Mouse (Mus musculus) brain, adult 10 weeks (tissue): ENCODE data around the gene 9930111J21Rik2. TPM values are rescaled to one million over a fixed set of nuclear protein-coding genes. Genes with fewer than 3 reads are reported as not detected.

Experiments
- polyA plus RNA-seq: library from polyadenylated mRNA; stranded (reverse); fragments of 350-450 nt; fragmentation: Illumina TruSeq; extraction: RNeasy Lipid Tissue Mini Kit (QIAGEN cat#74804); gene quantifications from one replicate; pipeline ENCODE4 v1.2.3, GENCODE M21; 2015; ENCODE audit warnings: low read depth, low replicate concordance

The 9930111J21Rik2 gene
- 1.9 TPM for polyA plus RNA-seq

DNA sequence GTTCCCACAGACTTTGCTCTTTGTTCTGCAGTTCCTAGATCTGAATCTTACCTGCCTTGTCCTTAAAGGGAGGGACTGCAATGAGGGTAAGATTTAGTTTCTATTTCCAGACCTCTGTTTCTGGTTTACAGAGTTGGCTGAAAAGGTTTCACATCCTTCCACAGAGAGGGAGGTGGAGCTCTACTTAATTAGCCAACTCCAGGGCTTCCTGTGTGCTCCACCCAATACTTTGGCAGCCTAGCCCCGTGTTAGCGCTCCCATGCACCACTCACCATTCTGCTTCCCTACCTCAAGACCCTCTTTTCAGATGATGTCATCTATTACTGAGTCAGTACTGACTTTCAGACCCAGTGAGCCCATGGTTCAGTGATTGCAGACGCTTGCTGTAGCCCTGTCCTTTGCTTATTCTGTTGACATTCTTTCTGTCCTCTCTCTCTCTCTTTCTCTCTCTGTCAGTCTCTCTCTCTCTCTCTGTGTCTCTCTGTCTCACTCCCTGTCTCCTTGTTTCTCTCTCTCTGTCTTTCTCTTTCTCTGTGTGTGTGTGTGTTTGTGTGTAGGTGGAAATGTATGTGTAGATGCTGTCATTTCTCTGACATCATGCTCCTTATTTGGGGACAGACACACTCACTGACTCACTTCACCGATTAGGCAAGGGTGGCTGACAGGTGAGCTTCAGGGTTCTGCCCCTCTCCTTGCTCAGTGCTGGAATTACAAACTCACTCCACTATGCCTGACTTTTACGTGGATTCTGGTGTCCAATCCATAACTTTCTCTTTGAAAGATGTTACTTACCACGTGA, at the start of gene 9930111J21Rik2:
9930111J21Rik2 (minus strand) TSS at position 150 of the 799 bp plus-strand sequence.

DNA sequence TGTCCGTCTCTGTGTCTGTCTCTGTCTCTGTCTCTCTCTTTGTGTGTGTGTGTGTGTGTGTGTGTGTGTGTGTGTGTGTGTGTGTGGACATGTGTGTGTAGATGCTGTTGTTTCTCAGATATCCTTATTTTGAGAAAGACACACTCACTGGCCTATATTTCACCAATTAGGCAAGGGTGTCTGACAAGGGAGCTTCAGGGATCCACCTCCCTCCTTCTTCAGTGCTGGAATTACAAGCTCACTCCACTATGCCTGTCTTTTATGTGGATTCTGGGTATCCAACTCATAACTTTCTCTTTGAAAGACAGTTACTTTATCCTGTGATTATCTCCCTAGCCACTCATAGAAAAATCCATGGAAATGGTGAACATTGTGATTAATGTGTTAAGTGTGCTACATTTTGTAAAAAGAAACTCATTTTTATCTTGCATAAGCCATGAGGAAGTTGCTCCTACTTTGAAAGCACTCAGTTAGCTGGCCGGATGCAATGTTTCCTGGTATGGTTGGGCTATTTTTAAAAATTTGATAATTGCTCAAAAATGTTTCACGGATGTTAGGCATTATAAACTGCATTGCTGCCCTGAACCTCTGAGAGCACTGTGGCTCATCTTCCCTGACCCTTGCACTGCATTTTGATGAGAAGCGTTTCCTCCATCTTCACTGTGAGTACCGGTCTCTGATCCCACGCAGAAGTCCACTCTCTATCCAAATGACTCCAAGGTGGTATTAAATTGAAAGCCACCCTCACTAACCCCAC, 25.1 kb upstream of the 9930111J21Rik2 start, which contains the start of gene Ifi47:
Ifi47 (plus strand) TSS at position 587 of the 757 bp plus-strand sequence.

DNA sequence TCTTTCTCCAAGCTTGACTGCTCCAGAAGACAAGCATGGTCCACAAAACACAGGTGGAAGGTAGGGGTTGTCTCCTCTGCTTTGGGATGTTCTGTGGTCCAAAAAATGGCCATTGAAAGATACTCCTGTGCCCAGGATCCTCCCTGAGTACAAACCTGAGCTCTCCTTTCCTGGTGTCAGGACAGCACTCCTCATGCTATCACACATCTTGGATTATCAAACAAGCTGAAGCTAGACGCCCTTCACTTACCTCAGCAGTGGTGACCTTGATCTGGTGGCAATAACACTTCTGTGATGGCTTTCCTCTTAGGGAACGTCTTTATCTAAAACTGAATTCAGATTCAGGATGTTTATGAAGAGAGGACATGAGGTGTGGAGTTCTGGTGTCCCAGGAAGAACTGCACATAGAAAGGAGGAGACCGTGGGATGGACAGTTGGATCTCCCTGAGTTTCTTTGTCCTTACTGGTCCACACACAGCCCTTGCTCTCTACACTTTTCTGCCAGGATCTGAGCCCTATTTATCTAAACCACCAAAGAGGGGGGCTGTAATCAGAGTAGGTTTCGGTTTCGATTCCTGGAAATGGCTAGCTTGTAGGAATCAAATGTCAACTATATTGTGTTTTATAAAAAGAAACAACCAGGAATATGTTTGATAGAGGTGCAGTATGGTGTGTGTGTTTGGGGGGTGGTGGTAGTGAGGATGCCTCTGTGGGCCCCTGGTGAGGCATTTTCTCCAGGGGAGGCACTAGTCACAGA, 12.8 kb upstream of the 9930111J21Rik2 start, which contains the start of gene Tgtp2:
Tgtp2 (minus strand) TSS at position 494 of the 757 bp plus-strand sequence.

DNA sequence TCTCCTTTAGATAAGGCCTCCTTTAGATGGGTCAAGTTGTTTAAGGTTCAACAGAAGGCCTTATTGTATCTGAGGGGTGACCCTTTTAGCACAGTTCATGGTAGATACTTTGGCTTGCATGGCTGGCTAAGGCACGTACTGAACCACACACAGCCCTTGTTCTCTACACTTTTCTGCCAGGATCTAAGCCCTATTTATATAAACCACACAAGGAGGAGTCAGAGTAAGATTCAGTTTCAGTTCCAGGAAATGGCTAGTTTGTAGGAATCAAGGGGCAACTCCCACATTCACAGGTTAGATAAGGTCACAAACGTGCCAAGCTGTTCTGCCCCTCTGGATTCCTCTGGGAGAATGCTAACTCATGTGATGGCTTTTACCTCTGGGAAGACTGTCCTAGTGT, 57.0 kb downstream of the 9930111J21Rik2 start, which contains the start of gene Tgtp1:
Tgtp1 (minus strand) TSS at position 155 of the 400 bp plus-strand sequence.

DNA sequence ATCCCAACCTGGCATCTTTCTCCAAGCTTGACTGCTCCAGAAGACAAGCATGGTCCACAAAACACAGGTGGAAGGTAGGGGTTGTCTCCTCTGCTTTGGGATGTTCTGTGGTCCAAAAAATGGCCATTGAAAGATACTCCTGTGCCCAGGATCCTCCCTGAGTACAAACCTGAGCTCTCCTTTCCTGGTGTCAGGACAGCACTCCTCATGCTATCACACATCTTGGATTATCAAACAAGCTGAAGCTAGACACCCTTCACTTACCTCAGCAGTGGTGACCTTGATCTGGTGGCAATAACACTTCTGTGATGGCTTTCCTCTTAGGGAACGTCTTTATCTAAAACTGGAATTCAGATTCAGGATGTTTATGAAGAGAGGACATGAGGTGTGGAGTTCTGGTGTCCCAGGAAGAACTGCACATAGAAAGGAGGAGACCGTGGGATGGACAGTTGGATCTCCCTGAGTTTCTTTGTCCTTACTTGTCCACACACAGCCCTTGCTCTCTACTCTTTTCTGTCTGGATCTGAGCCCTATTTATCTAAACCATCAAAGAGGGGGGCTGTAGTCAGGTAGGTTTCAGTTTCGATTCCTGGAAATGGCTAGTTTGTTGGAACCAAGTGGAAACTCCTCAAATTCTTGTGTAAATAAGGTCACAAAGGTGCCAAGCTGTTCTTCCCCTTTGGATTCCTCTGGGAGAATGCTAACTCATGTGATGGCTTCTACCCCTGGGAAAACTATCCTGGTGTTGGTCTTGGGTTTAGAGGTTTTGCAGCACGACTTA, 59.1 kb downstream of the 9930111J21Rik2 start, which contains the start of gene Gm12185:
Gm12185 (minus strand) TSS at position 487 of the 781 bp plus-strand sequence.

DNA sequence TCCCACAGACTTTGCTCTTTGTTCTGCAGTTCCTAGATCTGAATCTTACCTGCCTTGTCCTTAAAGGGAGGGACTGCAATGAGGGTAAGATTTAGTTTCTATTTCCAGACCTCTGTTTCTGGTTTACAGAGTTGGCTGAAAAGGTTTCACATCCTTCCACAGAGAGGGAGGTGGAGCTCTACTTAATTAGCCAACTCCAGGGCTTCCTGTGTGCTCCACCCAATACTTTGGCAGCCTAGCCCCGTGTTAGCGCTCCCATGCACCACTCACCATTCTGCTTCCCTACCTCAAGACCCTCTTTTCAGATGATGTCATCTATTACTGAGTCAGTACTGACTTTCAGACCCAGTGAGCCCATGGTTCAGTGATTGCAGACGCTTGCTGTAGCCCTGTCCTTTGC, 71.8 kb downstream of the 9930111J21Rik2 start, which contains the start of gene 9930111J21Rik1:
9930111J21Rik1 (minus strand) TSS at position 148 of the 400 bp plus-strand sequence.

DNA sequence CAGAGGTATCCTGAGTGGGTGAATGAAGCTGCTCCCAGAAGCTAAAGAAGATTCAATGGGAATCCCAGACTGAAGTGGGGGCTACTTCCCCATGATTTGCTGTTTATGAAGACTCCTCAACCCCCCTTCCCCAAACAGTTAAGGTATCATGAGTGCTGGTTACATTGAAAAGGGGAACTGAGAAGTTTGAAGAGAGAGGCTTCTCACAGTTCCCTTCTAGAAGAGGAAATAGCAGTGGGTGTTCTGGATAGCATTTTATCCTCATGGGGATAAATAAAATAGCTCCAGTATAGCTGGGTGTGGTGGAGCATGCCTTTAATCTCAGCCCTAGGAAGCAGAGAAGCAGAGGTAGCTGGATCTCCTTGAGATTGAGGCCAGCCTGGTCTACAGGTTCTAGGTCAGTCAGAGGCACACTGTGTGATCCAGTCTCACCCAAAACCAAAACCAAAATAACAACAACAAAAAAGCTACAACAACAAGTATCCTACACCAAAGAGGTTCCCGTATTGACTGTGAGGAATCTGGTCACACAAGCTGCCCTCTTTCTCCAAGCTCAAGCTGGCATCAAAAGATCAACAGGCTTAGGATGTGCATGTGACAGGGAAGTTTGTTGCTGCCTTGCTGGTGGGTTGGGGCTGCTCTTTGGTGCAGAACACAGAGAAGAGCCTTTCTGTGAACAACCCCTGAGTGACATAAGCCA, 72.7 kb downstream of the 9930111J21Rik2 start, which contains the start of gene Olfr56:
Olfr56 (plus strand) TSS at position 650 of the 700 bp plus-strand sequence.

Other genes with a start within 250 kb of the 9930111J21Rik2 start
- 34.2 TPM for gene Trim41, start 233.9 kb downstream of the 9930111J21Rik2 start, polyA plus RNA-seq
- gene Trim7, start 225.1 kb downstream of the 9930111J21Rik2 start, polyA plus RNA-seq: 3.4 TPM
- gene Gm12184, start 224.6 kb downstream of the 9930111J21Rik2 start, polyA plus RNA-seq: 11.3 TPM
- 12.1 TPM for gene Irgm1, start 179.6 kb downstream of the 9930111J21Rik2 start, polyA plus RNA-seq
- gene Gm5431, start 149.0 kb downstream of the 9930111J21Rik2 start, polyA plus RNA-seq: not detected
- gene Psme2b, start 105.1 kb downstream of the 9930111J21Rik2 start, polyA plus RNA-seq: 1.7 TPM
- gene Olfr56, start 72.4 kb downstream of the 9930111J21Rik2 start, polyA plus RNA-seq: not detected
- 1.6 TPM for gene 9930111J21Rik1, start 71.8 kb downstream of the 9930111J21Rik2 start, polyA plus RNA-seq
- not detected for gene Gm12185, start 59.0 kb downstream of the 9930111J21Rik2 start, polyA plus RNA-seq
- 1.6 TPM for gene Tgtp1, start 57.1 kb downstream of the 9930111J21Rik2 start, polyA plus RNA-seq
- gene Tgtp2, start 13.0 kb upstream of the 9930111J21Rik2 start, polyA plus RNA-seq: 1.4 TPM
- gene Ifi47, start 25.3 kb upstream of the 9930111J21Rik2 start, polyA plus RNA-seq: 2.4 TPM
- not detected for gene Olfr1396, start 63.6 kb upstream of the 9930111J21Rik2 start, polyA plus RNA-seq
- gene Olfr1395, start 91.0 kb upstream of the 9930111J21Rik2 start, polyA plus RNA-seq: not detected
- not detected for gene Olfr1394, start 103.1 kb upstream of the 9930111J21Rik2 start, polyA plus RNA-seq
- gene Btnl9, start 135.9 kb upstream of the 9930111J21Rik2 start, polyA plus RNA-seq: 0.07 TPM
- 28.5 TPM for gene Zfp62, start 152.1 kb upstream of the 9930111J21Rik2 start, polyA plus RNA-seq
- gene Mgat1, start 192.9 kb upstream of the 9930111J21Rik2 start, polyA plus RNA-seq: 50.2 TPM
- gene Olfr1393, start 227.1 kb upstream of the 9930111J21Rik2 start, polyA plus RNA-seq: 0.80 TPM
- gene Olfr1392, start 234.0 kb upstream of the 9930111J21Rik2 start, polyA plus RNA-seq: not detected